Mouse (Mus musculus) liver, adult 2 months (tissue): ENCODE measurements around the gene Mast2.
A peak's percentile ranks its signal among the peaks of the same experiment; 100 is the strongest.

Source experiments
- CTCF ChIP-seq: fragments of 200-500 bp; IDR thresholded peaks from 2 replicates; pipeline ENCODE4 v1.5.1; 2011; ENCODE audit warnings: low read depth, low read length, control low read depth
- POLR2A ChIP-seq: fragments of 200-500 bp; IDR thresholded peaks from 2 replicates; pipeline ENCODE4 v1.6.1; 2011; ENCODE audit warnings: low read length, control low read depth; ENCODE audit not compliant: insufficient read depth; ENCODE audit errors: extremely low read depth

DNA sequence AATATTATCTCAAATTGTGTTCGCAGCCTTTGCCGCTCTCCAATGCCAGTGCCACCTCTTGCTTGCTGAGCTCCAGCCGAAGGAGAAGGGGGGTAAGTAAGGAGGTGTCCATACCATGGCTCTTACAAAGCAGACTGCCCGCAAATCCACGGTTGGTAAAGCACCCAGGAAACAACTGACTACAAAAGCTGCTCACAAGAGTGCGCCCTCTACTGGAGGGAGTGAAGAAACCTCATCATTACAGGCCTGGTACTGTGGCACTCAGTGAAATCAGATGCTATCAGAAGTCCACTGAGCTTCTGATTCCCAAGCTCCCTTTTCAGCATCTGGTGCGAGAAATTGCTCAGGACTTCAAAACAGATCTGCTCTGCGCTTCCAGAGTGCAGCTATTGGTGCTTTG is 15.3 kb downstream of the Mast2 start:
- TF ChIP-seq POLR2A: no peak
- TF ChIP-seq CTCF: peak; percentile 57
